Mouse (Mus musculus) megakaryocyte, embryonic 14.5 days (primary cell): ENCODE measurements around the gene Rps13.

ENCODE experiments used
- FLI1 ChIP-seq: IDR thresholded peaks from 2 replicates; pipeline ENCODE4 v1.6.1; 2012; ENCODE audit warnings: low read length, inconsistent platforms, mixed read lengths
- GATA1 ChIP-seq: IDR thresholded peaks from 3 replicates; pipeline ENCODE4 v1.6.1; 2012; ENCODE audit warnings: mixed read lengths, low read length, inconsistent platforms, borderline replicate concordance

DNA sequence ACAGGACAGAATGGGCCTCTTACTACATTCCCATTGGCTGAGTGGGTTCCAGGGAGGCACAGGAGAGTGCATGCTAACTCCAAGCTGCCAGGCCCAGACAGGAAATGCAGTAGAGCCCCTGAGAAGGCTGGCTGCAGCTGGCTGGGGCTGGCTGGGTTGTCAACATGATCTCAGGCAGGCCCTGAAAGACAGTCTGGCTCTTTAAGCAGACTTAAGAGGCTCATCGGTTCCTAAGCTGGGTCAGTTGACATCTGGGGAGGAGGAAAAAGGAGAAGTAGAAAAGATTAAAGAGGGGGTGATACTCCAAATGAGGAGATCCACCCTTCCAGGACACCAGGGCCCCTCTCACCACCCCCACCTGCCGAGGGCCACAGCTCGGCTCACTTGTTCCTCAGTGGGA, 39.0 kb downstream of the Rps13 start:
- TF ChIP-seq GATA1 (no peak), FLI1 (no peak)
